Mouse (Mus musculus) intestine, postnatal 0 days (tissue): Measurements from ENCODE around the gene Bcl2a1d. TPM values are rescaled to one million over a fixed set of nuclear protein-coding genes. Genes with fewer than 3 reads are reported as not detected.
"Not testable (repeated sequence)": the region's sequence is repeated elsewhere in the genome, so short reads cannot be mapped to it uniquely, and the experiment has no call there.

Experiments
- ATAC-seq: fragments of 200-750 bp; cut with Nextera tagmentation; 2 replicates; pipeline ENCODE4 v1.8.0; 2017; ENCODE audit warnings: mild to moderate bottlenecking, moderate TSS enrichment, moderate library complexity
- H3K27ac ChIP-seq: fragments of 300-500 bp; sonication (generic); 2 replicates; pipeline ENCODE4 v1.5.1; 2014; ENCODE audit warnings: mild to moderate bottlenecking, low read depth, low read length, moderate library complexity
- H3K27me3 ChIP-seq: fragments of 300-500 bp; sonication (generic); replicated peaks from 2 replicates; pipeline ENCODE4 v1.6.1; 2014; ENCODE audit warnings: low read length, mixed read lengths; ENCODE audit not compliant: control insufficient read depth, insufficient read depth
- H3K36me3 ChIP-seq: fragments of 300-500 bp; sonication (generic); 2 replicates; pipeline ENCODE4 v1.6.1; 2014; ENCODE audit warnings: mild to moderate bottlenecking, moderate library complexity; ENCODE audit not compliant: control insufficient read depth, insufficient read depth
- H3K4me1 ChIP-seq: fragments of 300-500 bp; sonication (generic); replicated peaks from 2 replicates; pipeline ENCODE4 v1.6.1; 2014; ENCODE audit warnings: antibody characterized with exemption, low read length, mixed read lengths; ENCODE audit not compliant: control insufficient read depth, insufficient read depth
- H3K4me2 ChIP-seq: fragments of 300-500 bp; sonication (generic); replicated peaks from 2 replicates; pipeline ENCODE4 v1.6.1; 2014; ENCODE audit warnings: low read depth, mild to moderate bottlenecking, moderate library complexity
- H3K4me3 ChIP-seq: fragments of 300-500 bp; sonication (generic); 2 replicates; pipeline ENCODE4 v1.5.1; 2014; ENCODE audit warnings: low read depth, low read length
- H3K9ac ChIP-seq: fragments of 300-500 bp; sonication (generic); 2 replicates; pipeline ENCODE4 v1.6.1; 2014; ENCODE audit warnings: mild to moderate bottlenecking, low read depth, low read length
- H3K9me3 ChIP-seq: fragments of 300-500 bp; sonication (generic); 2 replicates; pipeline ENCODE4 v1.6.1; 2016; ENCODE audit warnings: mixed run types; ENCODE audit not compliant: control insufficient read depth
- CTCF ChIP-seq: sonication (generic); IDR thresholded peaks from 2 replicates; pipeline ENCODE4 v1.5.1; 2016; ENCODE audit warnings: low read depth, mild to moderate bottlenecking, control low read depth, antibody characterized with exemption, moderate library complexity
- WGBS: fragments of 180-500 bp; shearing (Covaris S2); extraction: QIAGEN DNeasy Blood & Tissue Kit; methylation state at CpG from one replicate; pipeline ENCODE4 v1.1.7; 2014; 5-methylcytosine and 5-hydroxymethylcytosine counted together
- polyA plus RNA-seq: library from polyadenylated mRNA; unstranded; fragments of >200 nt; fragmentation: Nextera tagmentation; extraction: Ambion mirVana; gene quantifications from 2 replicates; pipeline ENCODE4 v1.2.1, GENCODE M21; 2015

Gene Bcl2a1d
- polyA plus RNA-seq, 1 experiment from 2014 or later, result 1.6 TPM

GRCm38 (mm10) chr9:88719989-88720537 is 11.7 kb downstream of the Bcl2a1d start, which contains the start of gene Mthfsl:
TSS of gene Mthfsl (minus strand) at chr9:88720296.
- peak; percentile 72 for ATAC-seq
- not testable (repeated sequence) for H3K9ac ChIP-seq, H3K9me3 ChIP-seq, H3K36me3 ChIP-seq, H3K4me1 ChIP-seq, H3K27me3 ChIP-seq, H3K27ac ChIP-seq
- H3K4me2 ChIP-seq, result peak within 1 kb of the TSS; percentile 60
- TF ChIP-seq CTCF, result peak; percentile 46
- WGBS, result 7% methylated on average over 11 of the region's 12 CpGs
- H3K4me3 ChIP-seq, result peak within 1 kb of the TSS; percentile 30

- H3K36me3 ChIP-seq, H3K9me3 ChIP-seq, H3K27me3 ChIP-seq, H3K27ac ChIP-seq, H3K4me1 ChIP-seq, H3K9ac ChIP-seq: not testable (repeated sequence)
- Histone ChIP-seq H3K4me3 (peak overlapping the region; percentile 30), H3K4me2 (peak overlapping the region; percentile 52)
- peak; percentile 92 for ATAC-seq
- 10% methylated on average over 7 of the region's 46 CpGs for WGBS
Measured at GRCm38 (mm10) chr9:88719073-88719921, 12.4 kb downstream of the Bcl2a1d start.

GRCm38 (mm10) chr9:88718593-88718992 is 13.1 kb downstream of the Bcl2a1d start:
- peak overlapping the region; percentile 52 for H3K4me2 ChIP-seq
- not testable (repeated sequence) for ATAC-seq, H3K27me3 ChIP-seq, H3K4me3 ChIP-seq, H3K27ac ChIP-seq, H3K9ac ChIP-seq, H3K36me3 ChIP-seq, H3K9me3 ChIP-seq, H3K4me1 ChIP-seq
- 63% methylated on average over 4 of the region's 5 CpGs for WGBS

- not testable (repeated sequence) for H3K36me3 ChIP-seq, H3K9me3 ChIP-seq, H3K27ac ChIP-seq, H3K4me3 ChIP-seq, H3K4me1 ChIP-seq, H3K27me3 ChIP-seq, H3K9ac ChIP-seq, ATAC-seq, H3K4me2 ChIP-seq
- WGBS, result 34% methylated on average over 2 of the region's 2 CpGs
- TF ChIP-seq CTCF, result peak; percentile 48
Measured at GRCm38 (mm10) chr9:88718140-88718539, 13.6 kb downstream of the Bcl2a1d start.

GRCm38 (mm10) chr9:88714515-88714914 is 17.2 kb downstream of the Bcl2a1d start:
- not testable (repeated sequence) for ATAC-seq
- 71% methylated on average over 5 of the region's 5 CpGs for WGBS

GRCm38 (mm10) chr9:88712164-88712749 is 19.5 kb downstream of the Bcl2a1d start:
- H3K9ac ChIP-seq, H3K4me2 ChIP-seq, H3K4me1 ChIP-seq, H3K4me3 ChIP-seq, H3K36me3 ChIP-seq, H3K9me3 ChIP-seq, H3K27me3 ChIP-seq: not testable (repeated sequence)
- peak; percentile 94 for ATAC-seq
- WGBS, result 40% methylated on average over 3 of the region's 3 CpGs
- H3K27ac ChIP-seq, result peak overlapping the region; percentile 41; the same call in 1 of the 2 replicates

More at GRCm38 (mm10) chr9:88714515-88714914, 17.2 kb downstream of the Bcl2a1d start:
- not testable (repeated sequence) for H3K4me1 ChIP-seq, H3K9me3 ChIP-seq, H3K4me2 ChIP-seq, H3K9ac ChIP-seq, H3K27me3 ChIP-seq, H3K27ac ChIP-seq, H3K36me3 ChIP-seq, H3K4me3 ChIP-seq

GRCm38 (mm10) chr9:88710910-88711438 is 20.7 kb downstream of the Bcl2a1d start:
- not testable (repeated sequence) for H3K36me3 ChIP-seq, H3K4me1 ChIP-seq, H3K27me3 ChIP-seq, H3K4me2 ChIP-seq, H3K9ac ChIP-seq, H3K27ac ChIP-seq, ATAC-seq, H3K9me3 ChIP-seq, H3K4me3 ChIP-seq
- WGBS, result 87% methylated on average over 4 of the region's 5 CpGs

- not testable (repeated sequence) for H3K9me3 ChIP-seq, H3K4me2 ChIP-seq, H3K9ac ChIP-seq, H3K4me3 ChIP-seq, H3K27me3 ChIP-seq, H3K4me1 ChIP-seq, H3K36me3 ChIP-seq, ATAC-seq, H3K27ac ChIP-seq
- 92% methylated on average over 2 of the region's 2 CpGs for WGBS
Measured at GRCm38 (mm10) chr9:88710439-88710838, 21.3 kb downstream of the Bcl2a1d start.

- ATAC-seq, H3K9ac ChIP-seq, H3K4me1 ChIP-seq, H3K9me3 ChIP-seq, H3K36me3 ChIP-seq, H3K27me3 ChIP-seq, H3K4me2 ChIP-seq, H3K27ac ChIP-seq, H3K4me3 ChIP-seq: not testable (repeated sequence)
- WGBS, result 65% methylated on average over 5 of the region's 5 CpGs
Measured at GRCm38 (mm10) chr9:88709794-88710193, 21.9 kb downstream of the Bcl2a1d start.
